ENCODE assay signal across 8 mouse cellular contexts in the genomic region with DNA sequence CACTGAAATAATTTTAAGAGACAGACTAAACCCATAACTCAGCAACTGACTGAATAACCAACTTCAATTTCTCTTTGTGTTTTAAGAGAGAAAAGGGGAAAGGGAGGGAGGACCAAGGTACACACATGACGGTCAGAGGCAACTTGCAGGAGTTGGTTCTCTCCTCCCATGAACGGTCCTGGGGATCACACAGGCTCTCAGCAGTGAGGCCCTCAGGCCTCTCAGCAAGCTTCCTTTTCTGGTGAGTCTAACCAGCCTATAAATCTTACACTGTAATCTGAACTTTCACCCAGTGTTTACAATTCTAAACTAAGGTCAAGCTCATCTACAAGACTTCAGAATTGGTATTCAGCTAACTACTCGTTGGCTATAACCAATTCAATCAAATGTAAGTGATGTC. TPM values are rescaled to one million over a fixed set of nuclear protein-coding genes. Genes with fewer than 3 reads are reported as not detected.
A peak's percentile ranks its signal among the peaks of the same experiment; 100 is the strongest.
DNase-seq lines count a peak whose midpoint lies in the region; ATAC-seq and TF ChIP-seq lines count a peak whose summit lies in the region.
"Had no signal": no experiment of that assay in that cellular context is flagged by ENCODE, and none has a peak within 500 bp of the region (broad histone marks: within the 10 kb centered on the region; RNA-seq: fewer than 3 reads in every experiment).

No protein-coding gene starts in this region.

- DNase-seq in kidney, postnatal 4 days, result no peak
- DNase-seq in heart, postnatal 0 days (ENCODE audit: low spot score), result no peak
- DNase-seq in midbrain, embryonic 14.5 days, result no peak
- DNase-seq in frontal cortex, postnatal 10 days (ENCODE audit: low spot score in 2 of 2), result no peak
- no peak for DNase-seq in urinary bladder, postnatal 4 days (ENCODE audit: low spot score in 2 of 2)

- no peak for ATAC-seq in kidney, embryonic 14.5 days (ENCODE audit: low FRiP score, low TSS enrichment)
- ATAC-seq in embryonic facial prominence, embryonic 13.5 days (ENCODE audit: insufficient number of reproducible peaks, insufficient read depth, low FRiP score, low TSS enrichment, low read depth), result no peak
- ATAC-seq in heart, postnatal 0 days (ENCODE audit: insufficient read depth, low read depth), result no peak
- no peak for ATAC-seq in midbrain, embryonic 14.5 days (ENCODE audit: low FRiP score, low TSS enrichment)

- TF ChIP-seq CTCF in heart, postnatal 0 days (IDR thresholded peaks at IDR 0.05; ENCODE audit: low read depth), result no peak

- H3K4me1 ChIP-seq in kidney, embryonic 14.5 days (ENCODE audit: control insufficient read depth, insufficient read depth, low read length), result peaks cover 20% of the 10 kb centered on the region
- H3K4me1 ChIP-seq in embryonic facial prominence, embryonic 13.5 days, result peaks cover 11% of the 10 kb centered on the region
- H3K4me1 ChIP-seq in heart, postnatal 0 days (ENCODE audit: control insufficient read depth, insufficient read depth), result peaks cover 21% of the 10 kb centered on the region
- H3K4me1 ChIP-seq in midbrain, embryonic 14.5 days (ENCODE audit: control insufficient read depth, insufficient read depth, low read length), result peaks cover 18% of the 10 kb centered on the region

- no peaks in the 10 kb centered on the region for H3K27me3 ChIP-seq in kidney, embryonic 14.5 days (ENCODE audit: control insufficient read depth, insufficient read depth, low read length)
- H3K27me3 ChIP-seq in embryonic facial prominence, embryonic 13.5 days, result no peaks in the 10 kb centered on the region
- no peaks in the 10 kb centered on the region for H3K27me3 ChIP-seq in heart, postnatal 0 days (ENCODE audit: control insufficient read depth, insufficient read depth, low read length)
- no peaks in the 10 kb centered on the region for H3K27me3 ChIP-seq in midbrain, embryonic 14.5 days (ENCODE audit: control insufficient read depth, insufficient read depth, low read length)
- H3K27me3 ChIP-seq: lung, embryonic 15.5 days had no signal

- peak overlapping the region; percentile 17; the same call in 1 of the 2 replicates for H3K4me2 ChIP-seq in kidney, embryonic 14.5 days (replicated peaks; ENCODE audit: low read depth, low read length)
- H3K4me2 ChIP-seq in embryonic facial prominence, embryonic 13.5 days, result peak overlapping the region; percentile 71
- H3K4me2 ChIP-seq in heart, postnatal 0 days (ENCODE audit: low read depth, low read length), result peak overlapping the region; percentile 77
- H3K4me2 ChIP-seq in midbrain, embryonic 14.5 days (ENCODE audit: low read length), result peak overlapping the region; percentile 57

- no peak overlapping the region for H3K4me3 ChIP-seq in kidney, embryonic 14.5 days (ENCODE audit: low read length)
- H3K4me3 ChIP-seq in embryonic facial prominence, embryonic 13.5 days, result 0 out of 2 replicates have a peak overlapping the region, but pooled peaks have one; percentile 83
- 0 out of 2 replicates have a peak overlapping the region, but pooled peaks have one; percentile 10 for H3K4me3 ChIP-seq in heart, postnatal 0 days (ENCODE audit: low read depth, low read length)
- H3K4me3 ChIP-seq in midbrain, embryonic 14.5 days (replicated peaks; ENCODE audit: low read depth, low read length), result 0 out of 2 replicates have a peak overlapping the region, but pooled peaks have one; percentile 2
- H3K4me3 ChIP-seq: lung, embryonic 15.5 days had no signal

- TF ChIP-seq EP300 in heart, postnatal 0 days (IDR thresholded peaks at IDR 0.05; ENCODE audit: low read depth), result no peak

- H3K9me3 ChIP-seq in kidney, embryonic 14.5 days (ENCODE audit: control insufficient read depth, low read length), result no peaks in the 10 kb centered on the region
- no peaks in the 10 kb centered on the region for H3K9me3 ChIP-seq in embryonic facial prominence, embryonic 13.5 days
- no peaks in the 10 kb centered on the region for H3K9me3 ChIP-seq in heart, postnatal 0 days (replicated peaks; ENCODE audit: control insufficient read depth, low read length)
- no peaks in the 10 kb centered on the region for H3K9me3 ChIP-seq in midbrain, embryonic 14.5 days (ENCODE audit: control insufficient read depth, low read length)
- H3K9me3 ChIP-seq: lung, embryonic 15.5 days had no signal

- H3K36me3 ChIP-seq in kidney, embryonic 14.5 days (ENCODE audit: control insufficient read depth, insufficient read depth, low read length), result peaks cover 10% of the 10 kb centered on the region
- peaks cover 11% of the 10 kb centered on the region for H3K36me3 ChIP-seq in embryonic facial prominence, embryonic 13.5 days
- peaks cover 16% of the 10 kb centered on the region for H3K36me3 ChIP-seq in heart, postnatal 0 days (replicated peaks; ENCODE audit: control insufficient read depth, insufficient read depth, low read length)
- H3K36me3 ChIP-seq in midbrain, embryonic 14.5 days (ENCODE audit: control insufficient read depth, insufficient read depth, low read length), result peaks cover 16% of the 10 kb centered on the region

- H3K27ac ChIP-seq in kidney, embryonic 14.5 days (ENCODE audit: low read depth, low read length), result no peak overlapping the region
- no peak overlapping the region for H3K27ac ChIP-seq in embryonic facial prominence, embryonic 13.5 days
- peak overlapping the region; percentile 97 for H3K27ac ChIP-seq in heart, postnatal 0 days (ENCODE audit: low read depth)
- H3K27ac ChIP-seq in midbrain, embryonic 14.5 days (replicated peaks; ENCODE audit: low read depth, low read length), result no peak overlapping the region
- H3K27ac ChIP-seq: lung, embryonic 15.5 days had no signal

- H3K9ac ChIP-seq in kidney, embryonic 14.5 days (ENCODE audit: low read depth, low read length), result peak overlapping the region; percentile 19; the same call in 1 of the 2 replicates
- no peak overlapping the region for H3K9ac ChIP-seq in embryonic facial prominence, embryonic 13.5 days
- 0 out of 2 replicates have a peak overlapping the region, but pooled peaks have one; percentile 30 for H3K9ac ChIP-seq in heart, postnatal 0 days (replicated peaks; ENCODE audit: low read depth, low read length)
- no peak overlapping the region for H3K9ac ChIP-seq in midbrain, embryonic 14.5 days (replicated peaks; ENCODE audit: low read length)
- H3K9ac ChIP-seq: lung, embryonic 15.5 days had no signal

- WGBS in kidney, embryonic 14.5 days, result 36% methylated on average over 3 of the region's 3 CpGs
- WGBS in embryonic facial prominence, embryonic 13.5 days, result 62% methylated on average over 3 of the region's 3 CpGs
- 49% methylated on average over 3 of the region's 3 CpGs for WGBS in heart, postnatal 0 days
- WGBS in midbrain, embryonic 14.5 days, result 90% methylated on average over 3 of the region's 3 CpGs

RNA-seq across cellular contexts. Expression of a gene that starts 12.3 kb away (rescaled TPM):
- 37.4 and 42.8 TPM in 2 replicates for polyA plus RNA-seq in kidney, embryonic 14.5 days (2014; fragmentation: Nextera tagmentation; extraction: Ambion mirVana)
- polyA plus RNA-seq in embryonic facial prominence, embryonic 13.5 days (2015; fragmentation: Nextera tagmentation; extraction: Ambion mirVana), result 54.7 and 56.4 TPM in 2 replicates
- 26.4 and 37.5 TPM in 2 replicates for total RNA-seq in heart, postnatal 0 days (2014; rRNA removed; ENCODE audit: low replicate concordance)
- polyA plus RNA-seq in heart, postnatal 0 days (2015; fragmentation: Nextera tagmentation; extraction: Ambion mirVana), result 60.5 and 67.9 TPM in 2 replicates
- polyA plus RNA-seq in midbrain, embryonic 14.5 days (2014; fragmentation: Nextera tagmentation; extraction: Ambion mirVana), result 87.5 and 104 TPM in 2 replicates

Comparison
In these comparisons a context has a peak if more than half of its experiments do, and no peak if none do; other contexts are left out.
1. H3K4me2 ChIP-seq: peak in every context shown above with its lines; median percentile 77 in heart, postnatal 0 days; 71 in embryonic facial prominence, embryonic 13.5 days; 57 in midbrain, embryonic 14.5 days; 17 in kidney, embryonic 14.5 days.
2. H3K9ac ChIP-seq: peak in kidney, embryonic 14.5 days (single experiment) and heart, postnatal 0 days (single experiment); none in embryonic facial prominence, embryonic 13.5 days (single experiment) and midbrain, embryonic 14.5 days (single experiment).